Mouse (Mus musculus) ES-Bruce4 (cell line): ENCODE data around the gene Inpp5d. TPM values are rescaled to one million over a fixed set of nuclear protein-coding genes. Genes with fewer than 3 reads are reported as not detected.

Experiments
- H3K27ac ChIP-seq: 2 replicates; pipeline ENCODE4 v1.5.1; 2012; ENCODE audit warnings: low read length, inconsistent platforms; ENCODE audit not compliant: insufficient read depth
- H3K27me3 ChIP-seq: 2 replicates; pipeline ENCODE4 v1.6.1; 2012; ENCODE audit warnings: mild to moderate bottlenecking, low read length, inconsistent platforms; ENCODE audit not compliant: control insufficient read depth, poor library complexity, insufficient read depth, severe bottlenecking
- H3K36me3 ChIP-seq: 2 replicates; pipeline ENCODE4 v1.6.1; 2012; ENCODE audit warnings: inconsistent platforms, mild to moderate bottlenecking, low read length, moderate library complexity; ENCODE audit not compliant: control insufficient read depth, poor library complexity, insufficient read depth, severe bottlenecking
- H3K4me1 ChIP-seq: one replicate; pipeline ENCODE4 v1.8.1; 2011; ENCODE audit warnings: low read length; ENCODE audit not compliant: control insufficient read depth, insufficient read depth
- H3K4me3 ChIP-seq: 2 replicates; pipeline ENCODE4 v1.5.1; 2011; ENCODE audit warnings: low read depth, mild to moderate bottlenecking, low read length
- H3K9ac ChIP-seq: 2 replicates; pipeline ENCODE4 v1.6.1; 2012; ENCODE audit warnings: low read depth, mild to moderate bottlenecking, inconsistent platforms; ENCODE audit not compliant: poor library complexity, severe bottlenecking
- H3K9me3 ChIP-seq: replicated peaks from 2 replicates; pipeline ENCODE4 v1.6.1; 2012; ENCODE audit warnings: mild to moderate bottlenecking, low read length, inconsistent platforms; ENCODE audit not compliant: control insufficient read depth, poor library complexity, insufficient read depth, severe bottlenecking
- CTCF ChIP-seq: IDR thresholded peaks from one replicate; pipeline ENCODE4 v1.8.1; 2011; ENCODE audit warnings: low read depth, low read length
- EP300 ChIP-seq: IDR thresholded peaks from 2 replicates; pipeline ENCODE4 v1.6.1; 2011; ENCODE audit warnings: low read depth, low read length; ENCODE audit not compliant: insufficient read depth
- POLR2A ChIP-seq: IDR thresholded peaks from one replicate; pipeline ENCODE4 v1.8.1; 2011; ENCODE audit warnings: low read length; ENCODE audit not compliant: insufficient read depth
- polyA plus RNA-seq: library from polyadenylated mRNA; stranded (reverse); fragments of >200 nt; gene quantifications from 2 replicates; pipeline ENCODE4 v1.2.4, GENCODE M21; 2011; ENCODE audit warnings: low read depth; ENCODE audit not compliant: missing spikeins, insufficient read depth, insufficient read length

The Inpp5d gene
- polyA plus RNA-seq, 1 experiment, result 16.8 TPM

GRCm38 (mm10) chr1:87721382-87721781 is 101.3 kb downstream of the Inpp5d start:
- Histone ChIP-seq H3K9ac (no peak overlapping the region), H3K4me1 (peaks cover 2% of the 10 kb centered on the region), H3K4me3 (no peak overlapping the region), H3K9me3 (no peaks in the 10 kb centered on the region), H3K27me3 (no peaks in the 10 kb centered on the region), H3K36me3 (peaks cover 12% of the 10 kb centered on the region), H3K27ac (no peak overlapping the region)
- no peak for TF ChIP-seq EP300
- peak; percentile 50 for TF ChIP-seq CTCF

- Histone ChIP-seq H3K4me3 (no peak overlapping the region), H3K27me3 (no peaks in the 10 kb centered on the region), H3K27ac (no peak overlapping the region), H3K36me3 (peaks cover 12% of the 10 kb centered on the region), H3K9me3 (no peaks in the 10 kb centered on the region), H3K4me1 (peaks cover 2% of the 10 kb centered on the region), H3K9ac (no peak overlapping the region)
- TF ChIP-seq CTCF (no peak), POLR2A (no peak), EP300 (no peak)
These were observed 102.0 kb downstream of the Inpp5d start for GRCm38 (mm10) chr1:87722081-87722480.

- no peak for TF ChIP-seq CTCF
- no peak for TF ChIP-seq POLR2A
- no peak for TF ChIP-seq EP300
- Histone ChIP-seq H3K4me3 (no peak overlapping the region), H3K27me3 (no peaks in the 10 kb centered on the region), H3K9me3 (no peaks in the 10 kb centered on the region), H3K27ac (no peak overlapping the region), H3K9ac (no peak overlapping the region), H3K4me1 (peaks cover 6% of the 10 kb centered on the region), H3K36me3 (peaks cover 3% of the 10 kb centered on the region; the same call in 1 of the 2 replicates)
These were observed 103.2 kb downstream of the Inpp5d start for GRCm38 (mm10) chr1:87723351-87723750.

- Histone ChIP-seq H3K9me3 (no peaks in the 10 kb centered on the region), H3K27me3 (no peaks in the 10 kb centered on the region), H3K4me1 (peaks cover 10% of the 10 kb centered on the region), H3K27ac (peak overlapping the region; percentile 39; the same call in 1 of the 2 replicates), H3K36me3 (no peaks in the 10 kb centered on the region), H3K9ac (no peak overlapping the region), H3K4me3 (no peak overlapping the region)
- TF ChIP-seq POLR2A (no peak), EP300 (peak; percentile 75; the same call in 1 of the 2 replicates)
These were observed 109.0 kb downstream of the Inpp5d start for GRCm38 (mm10) chr1:87729070-87729469.

GRCm38 (mm10) chr1:87729850-87730249 is 109.7 kb downstream of the Inpp5d start:
- no peak overlapping the region for H3K27ac ChIP-seq
- H3K27me3 ChIP-seq, result no peaks in the 10 kb centered on the region
- H3K4me1 ChIP-seq, result peaks cover 10% of the 10 kb centered on the region
- TF ChIP-seq POLR2A (no peak), CTCF (no peak), EP300 (no peak)
- no peaks in the 10 kb centered on the region for H3K36me3 ChIP-seq
- no peaks in the 10 kb centered on the region for H3K9me3 ChIP-seq
- H3K4me3 ChIP-seq, result no peak overlapping the region
- no peak overlapping the region for H3K9ac ChIP-seq

GRCm38 (mm10) chr1:87730271-87730670 is 110.2 kb downstream of the Inpp5d start:
- no peaks in the 10 kb centered on the region for H3K27me3 ChIP-seq
- H3K4me1 ChIP-seq, result peaks cover 10% of the 10 kb centered on the region
- no peak overlapping the region for H3K9ac ChIP-seq
- no peak for TF ChIP-seq CTCF
- TF ChIP-seq POLR2A, result no peak
- no peak for TF ChIP-seq EP300
- H3K27ac ChIP-seq, result no peak overlapping the region
- no peaks in the 10 kb centered on the region for H3K36me3 ChIP-seq
- H3K4me3 ChIP-seq, result no peak overlapping the region
- H3K9me3 ChIP-seq, result no peaks in the 10 kb centered on the region
